Mouse (Mus musculus) left cerebral cortex, adult 18-20 months (tissue): ENCODE measurements around the gene Eps15l1. TPM values are rescaled to one million over a fixed set of nuclear protein-coding genes. Genes with fewer than 3 reads are reported as not detected.
A peak's percentile ranks its signal among the peaks of the same experiment; 100 is the strongest.

Experiments
- DNase-seq, 2 experiments: peaks; one replicate each; pipeline ENCODE4 v3.0.0; 2021 to 2022; ENCODE audit warnings: low spot score in 2 of 2, mixed read lengths in 1 of 2
- long read RNA-seq, 2 experiments: library from polyadenylated mRNA; stranded (forward); transcript quantifications; one replicate each; pipeline ENCODE4 v2.0.0; 2021
- total RNA-seq, 2 experiments: library from RNA; stranded (reverse); gene quantifications; 2 replicates each; pipeline ENCODE4 v1.2.3; 2021

Eps15l1 gene
- total RNA-seq = 10 to 100 TPM; 62.2 to 63.4 TPM
- long read RNA-seq, experiment 1, transcript Eps15l1-201 (24 exons, 3,129 nt) = major isoform, 19 of 44 reads
- long read RNA-seq, experiment 1, partial matches to known transcripts = 5 of 44 reads
- long read RNA-seq, experiment 1, other reads (novel, unspliced or antisense) = 18 of 44 reads
- long read RNA-seq, experiment 2, transcript Eps15l1-201 (24 exons, 3,129 nt) = major isoform, 14 of 38 reads
- long read RNA-seq, experiment 2, partial matches to known transcripts = 6 of 38 reads
- long read RNA-seq, experiment 2, other reads (novel, unspliced or antisense) = 16 of 38 reads

GRCm38 (mm10) chr8:72421362-72422335 is at the start of gene Eps15l1:
Gene Eps15l1 (minus strand): TSS chr8:72421460.
- DNase-seq = peak; percentile 99

DNA sequence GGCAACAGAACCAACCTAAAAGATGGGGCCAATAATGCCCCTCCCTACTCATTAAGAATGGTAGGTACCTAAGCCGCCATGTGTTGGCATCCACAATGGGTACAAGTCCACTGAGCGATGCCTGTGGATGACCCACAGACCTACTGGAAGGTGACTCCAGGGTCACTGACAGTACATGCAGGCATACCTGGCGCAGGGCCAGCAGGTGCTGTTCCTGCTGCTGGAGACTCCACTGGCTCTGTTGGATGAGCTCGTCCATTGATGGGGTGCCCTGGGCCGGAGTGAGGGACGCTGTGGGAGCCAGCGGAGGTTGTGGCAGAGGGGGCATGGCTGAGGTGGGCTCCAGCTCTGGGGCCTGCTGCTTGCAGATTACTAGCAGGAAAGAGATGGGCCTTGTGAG is 49.4 kb upstream of the Eps15l1 start:
- no peak for DNase-seq

- DNase-seq = no peak
Measured at GRCm38 (mm10) chr8:72469984-72470383, 48.7 kb upstream of the Eps15l1 start.

- no peak for DNase-seq
Measured at GRCm38 (mm10) chr8:72469243-72469642, 48.0 kb upstream of the Eps15l1 start.

DNA sequence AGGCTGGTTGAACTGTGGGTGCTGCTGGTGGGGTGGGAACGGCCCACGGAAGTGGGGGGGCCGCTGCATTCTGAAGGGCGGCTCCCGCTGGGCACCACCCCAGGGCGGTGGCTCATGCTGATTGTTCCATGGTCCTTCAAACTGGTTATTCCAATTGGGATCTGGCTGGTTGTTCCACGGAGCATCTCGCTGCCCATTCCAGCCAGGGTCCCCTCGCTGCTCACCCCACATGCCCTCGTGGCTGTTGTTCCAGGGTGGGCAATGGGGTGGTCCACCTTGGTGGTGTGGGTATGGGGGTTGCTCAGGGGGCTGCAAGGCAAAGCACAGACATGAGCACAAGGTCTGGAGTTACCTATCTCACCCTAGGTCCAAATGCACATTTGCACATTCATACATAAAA is 43.0 kb upstream of the Eps15l1 start:
- no peak for DNase-seq

DNA sequence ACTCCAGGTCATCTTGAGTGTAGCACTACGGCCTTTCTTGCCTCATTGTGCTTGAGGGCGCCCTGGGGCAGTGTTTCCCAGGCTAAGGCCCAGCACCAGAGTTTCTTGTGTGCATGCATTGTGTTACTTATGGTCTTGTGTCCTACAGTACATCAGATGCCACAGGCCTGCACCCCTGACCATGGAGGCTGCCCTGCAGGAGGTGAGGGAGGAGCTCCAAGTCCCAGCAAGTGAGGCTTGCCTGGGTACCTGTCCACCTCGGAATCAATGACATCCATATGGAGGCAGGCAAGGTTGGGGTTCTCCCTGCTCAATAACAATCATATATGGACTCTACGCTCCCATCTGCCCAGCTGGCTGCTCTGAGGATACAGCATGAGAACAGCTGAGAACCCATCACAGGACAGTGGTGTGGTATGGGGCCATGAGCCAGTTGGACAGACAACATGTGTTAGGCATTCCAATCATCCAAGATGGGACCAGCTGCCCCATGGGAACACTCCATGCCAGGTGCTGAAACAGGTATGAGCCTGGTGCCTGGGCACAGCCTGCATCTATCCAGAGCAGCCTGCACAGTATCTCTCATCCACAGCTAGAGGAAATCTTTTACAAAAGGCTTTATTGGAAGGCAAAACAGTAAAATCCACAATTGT is 38.7 kb upstream of the Eps15l1 start:
- DNase-seq = no peak

- DNase-seq = no peak
Measured at GRCm38 (mm10) chr8:72458457-72458856, 37.2 kb upstream of the Eps15l1 start.

DNA sequence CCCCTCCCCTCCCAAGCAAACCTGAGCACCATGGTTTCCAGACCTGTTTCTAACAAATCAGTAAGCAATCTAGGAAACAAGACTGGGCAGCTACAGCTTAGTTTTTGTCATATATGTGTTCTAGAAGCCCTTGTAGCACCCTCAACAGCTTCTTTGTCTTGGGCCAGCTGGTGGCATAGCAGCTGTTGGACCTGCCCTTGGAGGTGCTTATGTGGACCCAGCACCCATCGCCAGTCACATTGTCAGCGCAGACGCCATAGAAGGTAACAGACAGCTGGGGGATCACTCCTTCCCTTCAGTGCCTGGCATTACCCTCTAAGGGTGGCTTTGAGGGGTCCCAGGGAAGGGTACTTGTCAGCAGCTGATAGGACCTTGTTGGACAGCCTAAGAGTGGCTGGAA is 36.5 kb upstream of the Eps15l1 start:
- DNase-seq = no peak

DNA sequence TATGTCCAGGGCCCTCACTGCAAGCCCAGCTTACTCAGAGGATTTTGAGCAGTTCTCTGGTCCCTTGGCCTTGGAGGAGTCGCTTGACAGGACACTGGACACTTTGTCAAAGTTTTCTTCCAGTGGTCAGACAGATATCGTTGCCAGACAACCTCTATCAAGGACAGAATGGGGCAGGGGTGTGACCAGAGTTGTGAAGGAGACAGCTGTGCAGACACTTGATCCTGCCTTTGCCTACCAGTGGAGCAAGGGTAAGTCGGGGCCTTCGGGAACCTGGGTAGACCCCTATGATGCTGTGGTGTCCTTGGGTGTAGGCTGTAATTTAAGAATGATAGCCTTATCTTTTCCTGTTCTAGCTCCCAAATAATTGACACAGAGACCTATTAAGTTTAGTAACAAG is 34.1 kb upstream of the Eps15l1 start:
- DNase-seq = no peak

DNA sequence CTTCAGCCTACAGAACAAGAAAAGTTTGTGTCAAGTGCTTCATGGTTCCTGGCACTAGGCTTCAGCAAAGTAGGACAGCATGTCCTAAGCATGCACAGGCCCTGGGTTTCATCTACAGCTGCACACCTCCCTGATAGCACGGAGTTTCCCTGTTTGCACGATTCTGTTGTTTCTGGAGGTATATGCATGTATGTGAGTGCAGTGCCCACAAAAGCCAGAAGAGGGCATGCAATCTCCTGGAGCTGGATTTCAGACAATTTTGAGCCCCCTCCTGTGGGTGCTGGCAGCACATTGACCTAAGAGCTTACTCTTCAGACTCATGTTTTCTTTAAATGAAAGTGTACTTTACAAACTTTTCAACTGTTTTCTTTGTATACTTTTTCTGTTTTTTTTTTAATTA is 32.6 kb upstream of the Eps15l1 start:
- DNase-seq = no peak

GRCm38 (mm10) chr8:72451516-72451915 is 30.3 kb upstream of the Eps15l1 start:
- DNase-seq = no peak

- no peak for DNase-seq
Measured at GRCm38 (mm10) chr8:72445071-72445470, 23.8 kb upstream of the Eps15l1 start.

DNA sequence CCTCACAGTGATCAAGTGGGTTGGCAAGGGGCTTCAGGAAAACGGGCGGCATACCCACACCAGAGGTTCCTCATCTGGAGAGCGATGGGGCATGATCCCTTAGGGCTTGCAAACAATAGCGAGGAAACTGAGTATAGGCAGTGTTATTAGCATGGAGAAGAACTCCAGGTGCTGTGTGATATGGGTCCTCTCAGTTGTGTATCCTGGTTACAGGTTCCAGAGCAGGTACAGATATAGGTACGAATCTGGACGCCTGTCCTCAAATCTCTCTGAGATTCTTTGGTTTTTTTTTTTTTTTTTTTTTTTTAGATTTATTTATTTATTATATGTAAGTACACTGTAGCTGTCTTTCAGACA is 22.7 kb upstream of the Eps15l1 start:
- DNase-seq = no peak

DNA sequence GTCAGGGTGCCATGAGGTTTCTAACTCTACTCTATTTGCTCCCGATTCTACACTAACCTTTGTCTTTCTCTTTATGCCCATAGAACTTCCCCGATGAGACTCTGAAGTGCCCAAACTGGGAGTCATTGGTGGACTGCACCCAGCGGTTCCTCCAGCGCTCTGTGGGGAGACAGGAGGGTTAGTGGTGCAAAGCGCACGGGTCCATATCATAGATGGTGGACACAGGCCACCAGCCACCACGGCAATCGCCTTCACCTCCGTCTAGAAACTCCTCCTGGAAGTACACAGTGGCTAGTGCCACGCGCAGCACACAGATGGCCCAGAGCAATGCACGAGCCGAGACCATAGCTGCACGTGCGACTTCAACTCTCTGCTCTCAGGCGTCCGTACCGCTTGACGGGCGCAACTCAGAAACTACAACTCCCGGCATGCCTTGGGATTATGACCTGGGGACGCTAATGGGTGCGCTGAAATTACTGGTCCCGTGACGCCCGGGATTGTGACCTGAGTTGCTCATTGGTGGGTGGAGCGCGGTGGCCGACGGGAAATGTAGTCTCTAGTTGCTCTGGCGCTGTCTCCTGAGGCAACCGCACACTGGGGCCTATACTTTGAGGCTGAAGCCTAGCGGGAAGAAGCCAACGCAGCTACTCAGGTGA is 22.2 kb upstream of the Eps15l1 start, which contains the start of the genes Calr3 and 1700030K09Rik:
Gene Calr3 (minus strand): TSS at position 533 of the 656 bp plus-strand sequence.
Gene 1700030K09Rik (plus strand): TSS at position 543 of the 656 bp plus-strand sequence.
- peak; percentile 99 to 100 for DNase-seq

GRCm38 (mm10) chr8:72438248-72439015 is 17.2 kb upstream of the Eps15l1 start:
- DNase-seq = no peak

DNA sequence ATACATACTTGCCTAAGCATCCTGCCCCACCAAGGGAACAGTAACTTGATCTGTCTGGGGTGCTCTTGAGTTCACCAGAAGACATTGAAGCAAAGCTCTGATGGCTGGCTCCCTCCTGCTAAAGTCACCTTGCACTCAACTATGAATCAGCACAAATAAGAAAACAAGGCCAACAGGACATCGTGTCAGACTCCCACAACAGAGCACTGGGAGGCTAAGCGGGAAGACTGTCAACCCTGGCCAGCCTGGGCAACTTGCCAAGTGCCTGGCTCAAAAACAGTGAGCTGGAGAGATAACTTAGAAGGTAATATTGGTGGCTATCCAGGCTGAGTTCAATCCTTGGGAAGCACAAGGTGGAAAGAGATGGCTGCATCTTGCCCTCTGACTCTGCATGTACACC is 13.7 kb upstream of the Eps15l1 start:
- DNase-seq = no peak

DNA sequence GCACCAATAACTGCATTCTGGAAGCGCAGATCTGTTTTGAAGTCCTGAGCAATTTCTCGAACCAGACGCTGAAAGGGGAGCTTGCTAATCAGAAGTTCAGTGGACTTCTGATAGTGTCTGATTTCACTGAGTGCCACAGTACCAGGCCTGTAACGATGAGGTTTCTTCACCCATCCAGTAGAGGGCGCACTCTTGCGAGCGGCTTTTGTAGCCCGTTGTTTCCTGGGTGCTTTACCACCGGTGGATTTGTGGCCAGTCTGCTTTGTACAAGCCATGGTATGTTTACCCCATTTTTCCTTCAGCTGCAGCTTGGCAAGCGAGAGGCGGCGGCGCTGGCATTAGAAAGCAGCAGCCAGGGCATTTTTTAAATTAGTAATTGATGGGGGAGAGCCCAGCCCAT is 8.4 kb upstream of the Eps15l1 start:
- no peak for DNase-seq

DNA sequence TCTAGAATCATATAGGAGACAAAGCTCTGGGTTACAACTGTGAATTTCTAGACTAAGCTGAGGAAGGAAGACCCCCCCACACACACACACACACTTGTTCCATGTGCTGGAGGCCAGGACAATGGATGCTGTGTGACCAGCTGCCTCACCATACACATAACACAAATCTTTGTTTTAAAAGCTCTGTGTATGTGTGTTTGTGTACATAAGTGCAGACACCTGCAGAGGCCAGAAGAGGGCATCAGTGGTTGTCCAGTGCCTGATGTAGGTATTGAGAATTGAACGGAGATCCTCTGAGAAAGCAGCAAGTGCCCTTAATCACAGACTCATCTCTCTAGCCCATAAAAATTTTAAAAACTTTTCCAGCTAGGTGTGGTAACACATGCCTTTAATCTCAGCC is 1.7 kb upstream of the Eps15l1 start:
- no peak for DNase-seq

- DNase-seq = peak; percentile 26 to 46
Measured at GRCm38 (mm10) chr8:72420571-72421361, 494 bp downstream of the Eps15l1 start.

DNA sequence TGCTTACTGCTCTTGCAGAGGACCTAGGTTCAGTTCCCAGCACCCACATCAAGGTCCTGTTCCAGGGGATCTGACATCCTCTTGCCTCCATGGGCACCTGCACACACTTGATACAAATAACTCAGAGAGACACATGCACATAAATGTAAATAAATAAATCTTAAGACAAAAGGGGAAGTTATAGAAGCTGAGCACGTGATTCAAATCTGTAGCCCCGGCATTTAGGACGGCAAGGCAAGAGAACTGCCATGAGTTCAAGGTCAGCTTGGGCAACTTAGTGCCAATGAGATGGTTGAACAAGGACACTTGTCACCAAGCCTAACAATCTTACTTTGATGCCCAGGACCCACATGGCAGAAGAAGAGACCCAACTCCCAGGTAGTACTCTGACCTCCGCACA is 3.2 kb downstream of the Eps15l1 start:
- no peak for DNase-seq
